Mouse (Mus musculus) heart, embryonic 16.5 days (tissue): ENCODE data around the gene Cdk2ap1. TPM values are rescaled to one million over a fixed set of nuclear protein-coding genes. Genes with fewer than 3 reads are reported as not detected.
"Not testable (repeated sequence)": the region's sequence is repeated elsewhere in the genome, so short reads cannot be mapped to it uniquely, and the experiment has no call there.

Experiments
- ATAC-seq: fragments of 200-750 bp; cut with Nextera tagmentation; replicated peaks from 2 replicates; pipeline ENCODE4 v1.8.0; 2017; ENCODE audit warnings: moderate number of reproducible peaks; ENCODE audit not compliant: insufficient read depth, low FRiP score; ENCODE audit errors: extremely low read depth
- H3K27ac ChIP-seq: fragments of 300-500 bp; sonication (generic); 2 replicates; pipeline ENCODE4 v1.5.1; 2014; ENCODE audit warnings: mild to moderate bottlenecking, low read length, control low read depth, moderate library complexity
- H3K27me3 ChIP-seq: fragments of 300-500 bp; sonication (generic); 2 replicates; pipeline ENCODE4 v1.6.1; 2014; ENCODE audit warnings: low read length, mixed read lengths; ENCODE audit not compliant: control insufficient read depth, insufficient read depth
- H3K36me3 ChIP-seq: fragments of 300-500 bp; sonication (generic); 2 replicates; pipeline ENCODE4 v1.6.1; 2014; ENCODE audit not compliant: control insufficient read depth, insufficient read depth
- H3K4me1 ChIP-seq: fragments of 300-500 bp; sonication (generic); 2 replicates; pipeline ENCODE4 v1.6.1; 2014; ENCODE audit warnings: low read length, mixed read lengths; ENCODE audit not compliant: control insufficient read depth, insufficient read depth
- H3K4me2 ChIP-seq: fragments of 300-500 bp; sonication (generic); 2 replicates; pipeline ENCODE4 v1.6.1; 2014; ENCODE audit warnings: low read depth, mild to moderate bottlenecking, control low read depth, low read length
- H3K4me3 ChIP-seq: fragments of 300-500 bp; sonication (generic); 2 replicates; pipeline ENCODE4 v1.5.1; 2014; ENCODE audit warnings: mild to moderate bottlenecking, control low read depth, low read length
- H3K9ac ChIP-seq: fragments of 300-500 bp; sonication (generic); 2 replicates; pipeline ENCODE4 v1.6.1; 2014; ENCODE audit warnings: low read length, control low read depth
- H3K9me3 ChIP-seq: fragments of 300-500 bp; sonication (generic); replicated peaks from 2 replicates; pipeline ENCODE4 v1.6.1; 2016; ENCODE audit warnings: low read length; ENCODE audit not compliant: control insufficient read depth
- WGBS: fragments of 180-500 bp; shearing (Covaris S2); extraction: QIAGEN DNeasy Blood & Tissue Kit; methylation state at CpG from one replicate; pipeline ENCODE4 v1.1.7; 2014; 5-methylcytosine and 5-hydroxymethylcytosine counted together
- polyA plus RNA-seq: library from polyadenylated mRNA; unstranded; fragments of >200 nt; fragmentation: Nextera tagmentation; extraction: Ambion mirVana; gene quantifications from 2 replicates; pipeline ENCODE4 v1.2.1, GENCODE M21; 2015

The Cdk2ap1 gene
- 14.6 and 19.6 TPM in 2 replicates for polyA plus RNA-seq

DNA sequence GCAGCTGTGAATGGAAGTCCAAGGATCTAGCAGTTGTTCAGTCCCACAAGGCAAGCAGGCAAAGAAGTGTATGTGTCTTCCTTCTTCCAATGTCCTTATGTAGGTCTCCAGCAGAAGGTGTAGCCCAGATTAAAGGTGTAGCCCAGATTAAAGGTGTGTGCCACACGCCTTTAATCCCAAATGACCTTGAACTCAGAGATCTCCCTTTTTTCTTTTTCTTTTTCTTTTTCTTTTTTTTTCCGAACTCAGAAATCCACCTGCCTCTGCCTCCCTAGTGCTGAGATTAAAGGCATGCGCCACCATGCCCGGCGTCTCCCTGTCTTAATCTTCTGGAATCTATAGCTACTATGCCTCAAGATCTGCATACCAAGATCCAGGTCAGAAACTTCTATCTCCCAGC is at the start of gene Cdk2ap1:
Gene Cdk2ap1 (minus strand): TSS at position 101 of the 400 bp plus-strand sequence.
- not testable (repeated sequence) for H3K9ac ChIP-seq, H3K36me3 ChIP-seq, H3K27me3 ChIP-seq, H3K4me2 ChIP-seq, H3K27ac ChIP-seq, ATAC-seq, H3K9me3 ChIP-seq, H3K4me1 ChIP-seq, H3K4me3 ChIP-seq
- WGBS: 88% methylated on average over 5 of the region's 5 CpGs

DNA sequence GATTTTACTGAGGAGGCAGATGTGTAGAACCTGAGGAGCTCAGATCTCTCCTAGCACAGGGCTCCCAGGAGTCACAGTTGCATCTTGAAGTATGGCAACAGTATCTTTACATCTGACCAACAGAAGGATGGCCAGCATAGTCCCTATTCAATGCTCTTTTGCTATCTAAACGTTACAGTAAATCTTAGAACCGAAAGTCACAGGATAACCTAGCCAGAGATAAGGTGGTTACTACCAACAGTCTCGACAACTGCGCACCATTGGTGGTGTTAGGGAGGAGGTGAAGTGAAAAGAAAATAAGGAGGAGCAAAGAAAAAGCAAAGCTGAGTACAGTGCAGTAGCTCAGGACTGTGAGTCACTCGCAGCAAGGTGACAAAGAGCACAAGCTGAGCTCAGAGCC is 49.3 kb upstream of the Cdk2ap1 start:
- Histone ChIP-seq H3K36me3 (peaks cover 38% of the 10 kb centered on the region), H3K4me2 (no peak overlapping the region), H3K4me1 (peaks cover 5% of the 10 kb centered on the region), H3K27me3 (no peaks in the 10 kb centered on the region), H3K27ac (no peak overlapping the region), H3K4me3 (no peak overlapping the region), H3K9ac (no peak overlapping the region), H3K9me3 (no peaks in the 10 kb centered on the region)
- ATAC-seq: no peak
- WGBS: 83% methylated on average over 5 of the region's 5 CpGs

DNA sequence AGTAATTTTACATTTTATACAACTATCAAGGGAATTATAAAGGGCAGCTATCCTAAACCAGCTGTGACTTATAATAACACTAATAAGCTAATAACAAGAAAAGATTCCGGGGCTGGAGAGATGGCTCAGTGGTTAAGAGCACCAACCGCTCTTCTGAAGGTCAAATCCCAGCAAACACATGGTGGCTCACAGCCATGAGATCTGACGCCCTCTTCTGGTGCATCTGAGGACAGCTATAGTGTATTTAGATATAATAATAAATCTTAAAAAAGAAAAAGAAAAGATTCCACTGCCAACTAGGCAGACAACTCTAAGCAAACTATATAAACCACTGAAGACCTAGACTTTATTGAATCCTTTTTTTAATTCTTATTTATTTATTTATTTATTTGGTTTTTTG is 47.9 kb upstream of the Cdk2ap1 start:
- Histone ChIP-seq H3K4me2 (no peak overlapping the region), H3K4me3 (no peak overlapping the region), H3K4me1 (no peaks in the 10 kb centered on the region), H3K9me3 (no peaks in the 10 kb centered on the region), H3K36me3 (peaks cover 46% of the 10 kb centered on the region), H3K27me3 (no peaks in the 10 kb centered on the region), H3K9ac (no peak overlapping the region), H3K27ac (no peak overlapping the region)
- no peak for ATAC-seq
- WGBS: 70% methylated on average over 3 of the region's 3 CpGs

DNA sequence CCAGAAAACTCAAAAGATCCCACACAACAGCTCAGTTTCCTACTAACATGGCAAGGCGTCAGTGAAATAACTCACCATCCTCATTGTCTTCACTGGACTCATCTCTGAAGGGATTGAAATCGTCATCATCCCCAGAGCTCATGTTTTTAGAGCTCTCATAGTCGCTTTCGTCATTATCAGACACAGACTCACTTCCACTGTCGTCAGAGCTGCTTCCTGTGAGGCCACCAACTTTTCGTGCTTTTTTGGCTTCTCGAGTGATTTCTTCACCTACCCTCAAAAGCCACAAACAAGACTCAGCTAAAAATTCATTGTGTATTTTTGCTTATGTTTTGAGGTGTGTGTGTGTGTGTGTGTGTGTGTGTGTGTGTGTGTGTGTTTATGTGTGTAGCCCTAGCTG is 30.8 kb upstream of the Cdk2ap1 start:
- Histone ChIP-seq H3K4me2 (no peak overlapping the region), H3K27me3 (no peaks in the 10 kb centered on the region), H3K36me3 (peaks cover 49% of the 10 kb centered on the region), H3K4me1 (no peaks in the 10 kb centered on the region), H3K27ac (no peak overlapping the region), H3K9me3 (no peaks in the 10 kb centered on the region), H3K9ac (no peak overlapping the region), H3K4me3 (no peak overlapping the region)
- WGBS: 83% methylated on average over 7 of the region's 7 CpGs
- no peak for ATAC-seq

DNA sequence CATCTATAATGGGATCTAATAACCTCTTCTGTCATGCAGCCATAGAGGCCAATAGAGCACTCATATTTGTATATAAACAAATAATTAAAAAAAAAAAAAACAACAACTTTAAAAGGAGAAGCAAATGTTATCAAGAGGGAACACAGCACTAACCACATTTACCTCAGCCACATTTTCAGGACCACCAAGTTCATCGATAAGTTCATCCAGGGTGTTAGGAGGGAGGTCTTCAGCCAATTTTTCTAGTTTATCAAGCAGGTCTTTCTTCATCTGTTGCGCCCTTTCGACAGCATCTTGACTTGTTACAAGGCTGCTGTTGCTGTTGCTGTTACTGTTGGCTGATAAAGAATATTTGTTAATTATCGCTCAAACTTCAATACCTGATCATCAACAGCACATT is 29.5 kb upstream of the Cdk2ap1 start:
- ATAC-seq: no peak
- Histone ChIP-seq H3K27ac (no peak overlapping the region), H3K4me2 (no peak overlapping the region), H3K9me3 (no peaks in the 10 kb centered on the region), H3K4me1 (no peaks in the 10 kb centered on the region), H3K4me3 (no peak overlapping the region), H3K27me3 (no peaks in the 10 kb centered on the region), H3K36me3 (peaks cover 50% of the 10 kb centered on the region), H3K9ac (no peak overlapping the region)
- WGBS: 98% methylated on average over 4 of the region's 4 CpGs

DNA sequence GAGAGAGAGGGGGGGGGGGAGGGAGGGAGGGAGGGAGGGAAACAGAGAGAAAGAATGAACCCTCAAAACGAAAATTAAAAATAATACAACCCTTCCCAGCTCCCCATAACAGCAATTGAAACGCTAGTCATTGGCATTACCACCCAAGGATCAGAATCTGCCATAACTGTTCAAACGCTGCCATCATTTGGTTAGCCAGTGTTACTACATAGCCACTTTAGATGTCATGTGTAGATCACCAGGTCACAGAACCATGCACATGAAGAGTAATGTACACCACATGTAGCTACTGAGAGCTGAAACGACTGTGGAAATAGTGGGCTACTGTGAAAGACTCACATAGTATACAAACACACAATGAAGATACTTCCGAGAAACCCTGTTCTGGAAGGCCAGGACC is 25.1 kb upstream of the Cdk2ap1 start:
- no peaks in the 10 kb centered on the region for H3K27me3 ChIP-seq
- 74% methylated on average over 5 of the region's 5 CpGs for whole genome bisulfite sequencing
- no peak overlapping the region for H3K9ac ChIP-seq
- ATAC-seq: no peak
- no peaks in the 10 kb centered on the region for H3K4me1 ChIP-seq
- H3K4me2 ChIP-seq: no peak overlapping the region
- no peak overlapping the region for H3K27ac ChIP-seq
- H3K36me3 ChIP-seq: peaks cover 57% of the 10 kb centered on the region
- H3K9me3 ChIP-seq: no peaks in the 10 kb centered on the region
- H3K4me3 ChIP-seq: no peak overlapping the region

DNA sequence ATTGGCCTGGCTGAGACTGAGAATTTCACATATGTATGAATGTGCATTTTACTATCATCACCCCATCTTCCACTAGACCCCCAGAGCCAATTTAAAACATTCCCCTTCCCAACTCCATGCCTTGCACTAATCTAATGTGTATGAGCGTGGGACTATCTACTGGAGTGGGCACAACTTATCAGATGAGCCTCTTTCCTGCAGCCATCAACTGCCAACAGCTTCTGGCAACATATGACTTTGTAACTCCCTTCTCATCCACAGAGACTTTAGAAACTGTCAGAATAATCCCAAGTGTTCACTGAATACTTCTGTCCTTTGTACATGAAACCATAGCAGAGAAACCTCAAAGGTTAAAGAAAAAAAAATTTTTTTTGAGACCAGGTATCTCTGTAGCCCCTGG is 17.2 kb upstream of the Cdk2ap1 start:
- Histone ChIP-seq H3K4me3 (no peak overlapping the region), H3K27ac (no peak overlapping the region), H3K4me1 (no peaks in the 10 kb centered on the region), H3K4me2 (no peak overlapping the region), H3K9me3 (no peaks in the 10 kb centered on the region), H3K36me3 (peaks cover 67% of the 10 kb centered on the region), H3K9ac (no peak overlapping the region), H3K27me3 (no peaks in the 10 kb centered on the region)
- ATAC-seq: no peak
- 85% methylated on average over 1 of the region's 1 CpGs for WGBS

DNA sequence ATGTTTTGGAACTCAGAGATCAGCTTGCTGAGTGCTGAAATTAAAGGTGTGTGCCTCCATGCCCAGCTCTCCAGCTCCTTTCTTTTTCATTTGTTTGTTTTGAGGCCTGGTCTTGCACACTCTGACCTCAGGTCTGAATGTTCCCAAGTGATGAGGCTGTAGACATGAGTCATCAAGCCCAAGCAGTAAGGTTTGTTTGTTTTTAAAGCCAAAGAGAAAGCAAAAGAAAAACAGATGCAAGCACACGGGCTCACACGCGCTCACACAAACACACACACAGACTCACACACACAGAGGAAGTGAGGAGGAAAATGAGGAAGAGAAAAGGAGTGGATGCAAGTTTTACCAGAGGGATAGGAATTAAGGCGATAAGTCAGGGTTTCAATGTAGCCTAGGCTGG is 14.3 kb upstream of the Cdk2ap1 start:
- ATAC-seq: no peak
- peaks cover 61% of the 10 kb centered on the region for H3K36me3 ChIP-seq

DNA sequence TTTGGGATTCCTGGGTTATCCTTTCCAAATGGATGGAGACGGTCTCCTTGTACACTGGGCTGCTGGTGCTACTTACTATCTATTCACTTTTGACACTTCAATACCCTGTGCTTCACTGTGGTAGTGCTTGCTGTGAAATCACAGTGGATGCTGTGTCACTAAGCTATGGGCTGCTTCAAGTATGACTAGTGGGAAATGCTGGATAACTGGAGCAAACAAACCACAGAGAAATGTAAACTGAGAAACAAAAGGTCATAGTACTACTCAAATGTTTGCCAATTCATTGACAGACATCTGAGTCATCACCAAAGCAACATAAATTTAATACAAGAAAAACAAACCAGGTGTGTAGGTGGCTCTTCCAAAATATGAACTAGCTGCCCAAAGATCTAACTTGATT is 13.5 kb upstream of the Cdk2ap1 start:
- Histone ChIP-seq H3K4me2 (no peak overlapping the region), H3K4me1 (no peaks in the 10 kb centered on the region), H3K27me3 (no peaks in the 10 kb centered on the region), H3K27ac (no peak overlapping the region), H3K9me3 (no peaks in the 10 kb centered on the region), H3K4me3 (no peak overlapping the region), H3K36me3 (peaks cover 59% of the 10 kb centered on the region), H3K9ac (no peak overlapping the region)
- 92% methylated on average over 1 of the region's 1 CpGs for WGBS
- ATAC-seq: no peak

More for the DNA sequence above, 14.3 kb upstream of the Cdk2ap1 start:
- H3K9me3 ChIP-seq: no peaks in the 10 kb centered on the region
- H3K4me3 ChIP-seq: no peak overlapping the region
- no peaks in the 10 kb centered on the region for H3K27me3 ChIP-seq
- H3K4me2 ChIP-seq: no peak overlapping the region
- H3K4me1 ChIP-seq: no peaks in the 10 kb centered on the region
- 87% methylated on average over 4 of the region's 4 CpGs for WGBS
- no peak overlapping the region for H3K27ac ChIP-seq
- no peak overlapping the region for H3K9ac ChIP-seq

DNA sequence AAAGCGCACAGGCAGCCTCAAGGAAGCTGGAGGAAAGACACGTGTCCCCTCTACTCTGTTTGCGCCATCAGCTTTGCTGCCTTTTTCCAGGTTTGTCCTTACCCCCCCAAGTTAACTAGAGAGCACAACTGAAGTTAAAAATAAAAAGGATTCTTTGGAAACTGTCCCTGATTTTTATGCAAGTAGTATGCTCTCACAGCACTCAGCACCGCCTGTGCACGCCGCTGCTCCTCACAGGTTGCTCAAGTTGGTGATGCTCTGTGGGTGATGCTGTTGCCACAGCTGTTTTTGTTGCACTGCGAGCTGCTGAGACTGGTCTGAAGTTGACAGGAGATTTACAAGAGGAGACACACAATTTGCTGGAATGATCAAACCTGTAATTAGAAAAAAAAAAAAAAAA is 11.4 kb upstream of the Cdk2ap1 start:
- Histone ChIP-seq H3K36me3 (peaks cover 55% of the 10 kb centered on the region), H3K4me2 (no peak overlapping the region), H3K4me3 (no peak overlapping the region), H3K27me3 (no peaks in the 10 kb centered on the region), H3K4me1 (no peaks in the 10 kb centered on the region), H3K9ac (no peak overlapping the region), H3K27ac (no peak overlapping the region), H3K9me3 (no peaks in the 10 kb centered on the region)
- no peak for ATAC-seq
- WGBS: 95% methylated on average over 7 of the region's 7 CpGs
